Mouse (Mus musculus) naive thymus-derived CD4-positive, alpha-beta T cell, adult 2 months (primary cell): Measurements from ENCODE around the gene Daam2.

Source experiments
- DNase-seq: peaks from one replicate; pipeline ENCODE4 v3.0.0-alpha.2; 2011; ENCODE audit warnings: low read depth

Daam2 gene

DNA sequence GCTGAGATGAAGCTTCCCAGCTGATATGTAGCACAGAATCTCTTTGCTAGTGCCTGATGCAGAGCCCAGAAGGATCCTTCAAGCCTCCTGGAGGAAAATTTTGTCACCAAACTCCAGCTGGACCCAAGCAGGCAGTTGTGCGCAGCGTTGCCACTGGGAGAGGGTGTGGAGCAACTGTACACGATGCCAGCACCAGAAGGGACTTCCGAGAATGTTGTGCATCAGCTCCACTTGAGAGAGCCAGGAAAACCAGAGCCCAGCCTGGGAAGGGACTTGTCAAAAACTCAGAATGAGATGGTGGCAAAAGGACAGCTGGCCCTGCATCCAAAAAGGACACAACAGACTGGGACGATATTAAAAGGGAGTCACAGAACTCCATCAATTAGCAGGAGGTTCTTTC lies 32.5 kb downstream of the Daam2 start:
- no peak for DNase-seq

DNA sequence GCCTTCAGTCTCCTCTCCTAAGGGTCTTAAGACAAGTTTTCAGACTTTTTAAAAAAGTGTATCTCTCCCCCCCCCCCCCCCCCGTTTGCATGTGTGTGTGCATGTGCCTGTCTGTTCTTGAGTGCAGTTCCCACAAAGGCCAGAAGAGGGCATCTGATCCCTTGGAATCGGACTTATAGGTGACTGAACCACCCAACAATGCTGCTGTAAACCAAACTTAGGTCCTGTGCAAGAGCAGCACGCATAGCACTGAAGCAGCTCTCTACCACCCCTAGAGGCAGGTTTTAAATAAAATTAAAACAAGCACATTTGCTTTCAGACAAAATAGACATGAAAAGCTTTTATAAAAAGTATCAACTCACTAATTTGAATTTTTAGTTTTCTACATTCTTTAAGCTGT lies 33.9 kb downstream of the Daam2 start:
- no peak for DNase-seq

- no peak for DNase-seq
Measured at GRCm38 (mm10) chr17:49528503-49529205, 35.5 kb downstream of the Daam2 start.

- no peak for DNase-seq
Measured at GRCm38 (mm10) chr17:49528033-49528432, 36.1 kb downstream of the Daam2 start.

DNA sequence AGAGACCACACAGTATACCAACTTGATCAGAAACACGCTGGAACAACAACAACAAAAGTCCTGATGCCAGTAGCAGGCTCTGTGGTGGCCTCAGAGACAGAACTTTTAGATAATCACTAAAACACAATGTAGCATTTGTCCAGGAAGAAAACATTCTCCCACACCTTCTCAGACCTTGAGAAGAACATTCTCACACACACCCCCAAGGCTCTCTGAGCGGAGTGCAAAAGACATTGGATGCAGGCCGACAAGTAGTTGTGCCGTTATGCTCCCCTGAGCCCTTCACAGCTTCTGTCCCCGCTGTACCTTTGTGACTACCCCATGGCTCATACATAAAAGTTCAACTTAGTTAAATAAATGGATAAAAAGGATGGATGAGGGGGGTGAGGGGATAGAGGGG lies 37.6 kb downstream of the Daam2 start:
- DNase-seq, result no peak

DNA sequence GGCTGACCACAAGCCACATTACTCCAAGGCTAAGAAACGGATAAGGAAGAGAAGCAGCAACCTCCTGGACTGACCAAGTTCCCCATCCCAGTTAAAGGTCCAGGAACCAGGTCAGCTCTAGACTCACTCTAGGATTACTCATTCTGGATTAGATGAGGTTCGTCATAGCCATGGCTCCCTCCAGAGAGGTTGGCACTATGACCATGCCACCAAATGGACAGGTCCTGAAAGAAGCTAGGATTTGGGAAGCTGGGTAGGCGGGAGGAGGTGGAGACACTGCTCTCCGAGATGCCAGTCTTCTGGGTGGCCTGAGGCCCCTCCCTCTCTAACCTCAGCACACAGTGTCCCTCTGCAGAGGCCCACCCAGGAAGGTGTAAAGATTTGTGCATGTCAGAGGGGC lies 38.2 kb downstream of the Daam2 start:
- DNase-seq, result no peak

DNA sequence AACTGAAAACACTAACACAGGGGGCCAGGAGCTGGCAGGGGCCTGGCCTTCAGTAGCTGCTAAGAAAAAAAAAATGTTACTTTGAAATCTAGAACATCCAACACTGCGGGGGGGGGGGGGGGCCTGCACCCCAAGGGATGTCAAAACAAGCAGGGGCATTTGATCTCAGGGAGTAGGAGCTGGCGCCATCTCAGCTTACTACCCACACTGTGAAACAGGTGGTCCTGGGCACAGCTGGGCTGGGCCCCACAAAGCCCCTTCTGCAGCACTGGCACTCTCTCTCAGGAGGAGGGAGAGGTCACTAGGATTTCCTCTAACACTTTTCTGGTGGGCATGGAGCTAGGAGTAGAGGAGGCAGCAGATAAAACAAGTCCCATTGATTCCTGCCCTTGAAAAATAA lies 39.6 kb downstream of the Daam2 start:
- DNase-seq, result no peak

DNA sequence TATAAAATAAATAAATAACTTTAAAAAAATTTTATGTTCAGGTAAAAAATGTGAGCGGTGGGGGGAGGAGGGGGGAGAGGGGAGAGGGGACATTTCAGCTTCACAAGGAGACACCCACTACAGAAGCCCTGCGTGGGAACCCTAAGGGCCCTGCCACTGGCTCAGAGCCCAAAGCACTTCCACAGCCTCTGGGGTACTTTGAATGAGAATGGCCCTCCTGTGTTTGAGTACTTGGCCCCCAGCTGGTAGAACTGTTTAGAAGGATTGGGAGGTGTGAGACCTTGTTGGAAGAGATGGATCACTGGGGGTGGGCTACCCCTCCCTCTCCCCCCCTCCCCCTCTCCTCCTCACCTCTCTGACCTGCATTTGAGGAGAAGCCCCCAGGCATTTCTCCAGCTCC lies 41.7 kb downstream of the Daam2 start:
- DNase-seq, result no peak

DNA sequence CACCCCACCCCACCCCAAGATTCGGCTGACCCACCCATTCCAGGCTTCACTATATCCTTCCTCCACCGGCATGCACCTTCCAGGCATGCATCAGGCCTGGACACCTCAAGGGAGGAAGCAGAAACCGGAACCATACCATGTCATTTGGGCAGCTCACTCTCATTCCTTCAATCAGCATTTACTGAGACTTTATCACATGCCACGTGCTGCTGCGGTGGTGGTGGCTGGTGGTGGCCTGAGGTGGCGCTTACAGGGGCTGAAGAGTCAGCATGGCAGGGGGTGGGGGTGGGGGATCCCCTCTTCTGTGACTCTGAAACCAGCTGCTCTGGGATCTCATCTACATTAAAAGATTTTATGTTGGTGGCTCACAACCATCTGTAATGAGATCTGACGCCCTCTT lies 42.1 kb downstream of the Daam2 start:
- DNase-seq, result no peak

DNA sequence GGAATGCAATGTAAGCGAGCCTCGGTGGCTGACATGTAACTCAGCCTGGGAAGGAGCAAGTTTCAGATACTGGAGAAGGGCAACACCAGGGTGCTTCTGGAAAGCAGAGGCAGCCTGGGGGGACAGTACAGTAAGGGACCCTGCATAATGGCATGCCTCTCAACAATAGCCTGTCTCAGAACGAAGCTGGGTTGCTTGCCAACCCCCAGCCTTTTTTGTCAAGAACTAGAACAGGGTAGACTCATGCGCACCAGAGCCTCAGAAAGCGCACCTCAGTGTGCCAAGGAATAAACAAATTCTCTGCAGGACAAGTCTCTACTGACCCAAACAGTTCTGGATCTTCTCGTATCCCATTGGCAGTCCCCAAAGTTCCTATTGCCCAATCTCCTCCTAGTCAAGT lies 43.5 kb downstream of the Daam2 start:
- DNase-seq, result no peak

DNA sequence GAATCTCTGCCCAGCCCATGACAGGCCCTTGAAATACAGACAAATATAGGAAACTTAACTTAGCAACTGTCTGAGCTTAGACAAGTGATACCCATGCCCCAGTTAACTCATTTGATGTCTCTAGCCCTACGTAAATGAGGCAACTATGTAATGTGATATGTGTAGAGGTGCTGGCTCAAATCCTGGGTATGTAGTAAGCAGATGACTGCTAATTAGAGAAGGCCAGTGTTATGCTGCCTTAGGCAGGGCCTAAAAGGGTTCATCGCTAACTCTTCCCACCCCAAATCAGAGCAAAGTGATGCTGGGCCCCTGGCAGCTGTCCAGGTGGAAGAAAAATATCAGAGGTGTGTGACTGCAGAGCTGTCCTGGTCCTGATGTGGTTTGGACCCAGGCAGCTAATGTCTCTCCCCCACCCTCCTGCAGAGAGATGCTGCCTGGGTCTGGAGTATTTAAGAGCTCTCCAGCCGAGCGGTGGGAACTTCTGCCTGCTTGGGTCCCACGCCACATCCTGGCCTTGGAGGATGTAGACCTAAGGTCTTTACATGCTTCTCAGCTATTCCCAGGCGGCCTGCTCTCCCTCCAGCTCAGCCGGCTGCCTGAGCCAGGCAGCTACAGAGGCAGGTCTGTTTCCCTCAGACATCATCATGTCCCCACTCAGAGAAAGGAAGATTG lies 44.4 kb downstream of the Daam2 start:
- DNase-seq, result no peak

DNA sequence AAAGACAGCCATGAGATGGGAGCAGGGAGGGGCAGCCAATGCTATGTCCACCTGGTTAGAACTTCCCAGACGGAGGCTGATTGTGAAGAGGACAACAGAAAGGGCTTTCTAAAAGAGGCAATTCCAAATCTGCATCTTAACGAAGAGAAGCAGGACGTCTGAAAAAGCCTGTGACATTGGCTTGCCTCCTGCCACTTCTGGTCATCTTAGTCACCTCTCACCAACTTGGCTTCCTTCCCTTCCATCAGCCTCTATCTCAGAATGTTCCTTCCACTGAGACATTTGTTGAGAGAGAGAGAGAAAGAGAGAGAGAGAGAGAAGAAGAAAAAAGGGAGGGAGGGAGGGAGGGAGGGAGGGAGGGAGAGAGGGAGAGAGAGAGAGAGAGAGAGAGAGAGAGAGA lies 47.1 kb downstream of the Daam2 start:
- no peak for DNase-seq

DNA sequence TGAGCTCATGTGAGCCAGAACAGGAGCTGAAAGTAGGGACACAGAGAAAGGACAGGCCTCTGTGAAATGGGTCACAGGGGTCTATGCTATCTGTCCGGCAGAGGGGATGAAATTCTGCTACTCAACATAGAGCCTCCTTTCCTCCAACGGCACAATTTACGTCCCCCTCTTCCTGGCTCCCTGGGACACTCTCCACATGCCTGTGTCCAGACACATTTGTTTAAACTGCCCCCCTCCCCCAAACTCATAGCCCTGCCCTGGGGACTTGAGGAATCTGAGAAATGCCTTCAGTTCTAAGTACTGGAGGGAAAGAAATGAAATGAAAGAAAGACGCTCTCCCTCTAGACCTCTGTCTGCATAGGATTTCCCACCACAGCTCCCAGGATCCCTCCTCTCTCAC lies 48.5 kb downstream of the Daam2 start:
- DNase-seq, result no peak

GRCm38 (mm10) chr17:49515141-49515540 lies 49.0 kb downstream of the Daam2 start:
- DNase-seq, result no peak

GRCm38 (mm10) chr17:49512671-49513085 lies 51.5 kb downstream of the Daam2 start:
- no peak for DNase-seq

DNA sequence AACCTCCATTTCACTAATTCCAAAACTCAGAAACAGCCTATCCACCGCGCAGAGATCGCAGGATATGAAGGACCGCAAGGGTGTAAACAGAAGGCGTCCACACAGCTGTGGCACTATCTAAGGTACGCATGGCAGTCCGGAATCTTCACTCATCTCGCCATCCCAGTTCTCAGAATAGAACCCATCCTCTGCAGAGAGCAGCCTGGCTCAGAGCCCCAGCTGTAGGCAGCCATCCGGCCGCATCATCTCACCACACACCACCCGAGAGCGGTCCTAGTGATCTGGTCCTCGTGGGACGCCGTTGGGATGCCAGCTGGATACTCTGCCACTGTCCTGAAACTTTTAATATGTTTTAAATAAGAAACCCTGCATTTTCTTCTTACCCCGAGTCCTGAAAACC lies 54.7 kb downstream of the Daam2 start:
- no peak for DNase-seq

DNA sequence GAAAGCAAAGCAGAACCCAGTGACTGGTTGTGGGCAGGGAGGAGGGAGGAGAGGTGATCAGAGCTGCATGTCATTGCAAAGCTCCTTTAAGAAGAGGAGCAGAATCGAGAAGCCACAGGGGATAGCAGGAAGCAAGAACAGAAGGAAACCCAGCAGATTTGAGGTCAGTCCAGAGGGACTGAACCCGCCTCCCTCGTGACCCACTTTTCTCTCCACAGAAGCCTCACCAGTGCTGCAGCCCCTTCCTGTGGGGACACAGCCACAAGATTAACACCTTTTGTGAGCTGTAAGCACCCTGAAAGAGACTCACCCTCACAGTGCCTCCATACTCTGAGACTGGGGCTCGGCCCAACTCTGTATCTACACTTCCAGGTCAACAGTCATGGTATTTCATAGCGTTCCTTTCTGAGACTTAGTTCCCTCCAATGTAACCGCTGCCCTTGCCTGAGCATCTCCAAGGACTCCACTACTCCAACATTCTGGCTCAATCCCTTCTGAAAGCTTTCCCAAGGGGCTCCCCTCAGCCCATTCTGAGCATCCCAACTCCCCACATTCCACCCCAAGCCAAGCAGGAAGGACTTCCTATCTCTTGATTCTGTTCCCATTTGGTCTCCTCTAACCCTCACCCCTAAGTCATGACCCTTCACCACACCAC lies 60.8 kb downstream of the Daam2 start:
- DNase-seq, result no peak

DNA sequence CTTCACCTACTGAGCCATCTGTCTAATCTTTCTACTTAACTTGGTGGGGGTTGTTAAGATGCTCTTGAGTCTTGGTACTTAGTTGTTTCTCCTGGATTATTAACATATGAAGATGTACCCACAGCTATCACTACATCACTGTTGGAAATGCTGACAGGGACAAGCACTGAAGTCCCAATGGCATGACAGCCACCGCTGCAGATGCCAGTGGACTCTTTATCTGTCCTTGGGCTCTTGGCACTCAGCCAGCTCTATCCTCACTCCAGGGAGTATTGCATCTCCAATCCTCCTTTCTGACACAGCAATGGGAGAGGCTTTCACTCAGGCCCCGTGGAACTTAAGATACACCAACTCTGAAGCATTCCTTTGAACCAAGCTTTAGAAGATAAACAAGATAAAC lies 63.9 kb downstream of the Daam2 start:
- no peak for DNase-seq

DNA sequence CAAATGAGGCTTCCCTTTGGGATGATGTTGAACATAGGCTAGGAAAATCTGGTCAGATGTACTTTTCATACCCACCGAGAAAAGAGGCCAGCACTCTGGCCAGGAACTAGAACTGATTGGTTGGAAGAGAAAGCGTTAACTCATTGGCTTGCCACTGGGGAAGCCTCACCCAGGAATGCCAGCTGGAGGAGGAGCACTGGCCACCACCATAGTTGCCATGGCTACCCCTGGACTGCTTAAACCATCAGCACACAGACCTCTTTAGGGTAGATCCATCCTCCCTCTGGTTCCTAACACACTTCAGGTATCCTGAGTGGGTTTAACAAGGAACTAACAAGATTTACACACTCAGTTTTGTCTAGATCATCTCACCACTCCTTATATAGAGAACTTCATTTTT lies 64.5 kb downstream of the Daam2 start:
- DNase-seq, result no peak

DNA sequence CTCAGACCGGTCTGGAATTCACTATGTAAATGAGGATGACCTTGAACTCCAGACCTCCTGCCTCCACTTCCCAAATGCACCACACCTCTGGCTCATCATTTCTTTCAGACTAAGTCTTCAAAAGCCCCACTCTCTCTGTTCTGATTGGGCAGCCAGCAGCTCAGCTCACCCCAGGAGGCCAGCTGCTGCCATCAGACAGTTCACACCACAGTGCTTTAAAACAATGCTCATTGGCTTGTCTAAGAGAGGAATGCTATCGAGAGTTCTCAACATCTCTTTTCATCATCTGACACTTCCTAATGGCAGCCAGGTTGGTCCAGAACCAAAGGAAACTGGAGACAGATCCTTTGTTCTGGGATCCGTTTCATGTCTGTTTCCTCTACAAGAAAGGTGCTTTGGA lies 66.0 kb downstream of the Daam2 start:
- no peak for DNase-seq

DNA sequence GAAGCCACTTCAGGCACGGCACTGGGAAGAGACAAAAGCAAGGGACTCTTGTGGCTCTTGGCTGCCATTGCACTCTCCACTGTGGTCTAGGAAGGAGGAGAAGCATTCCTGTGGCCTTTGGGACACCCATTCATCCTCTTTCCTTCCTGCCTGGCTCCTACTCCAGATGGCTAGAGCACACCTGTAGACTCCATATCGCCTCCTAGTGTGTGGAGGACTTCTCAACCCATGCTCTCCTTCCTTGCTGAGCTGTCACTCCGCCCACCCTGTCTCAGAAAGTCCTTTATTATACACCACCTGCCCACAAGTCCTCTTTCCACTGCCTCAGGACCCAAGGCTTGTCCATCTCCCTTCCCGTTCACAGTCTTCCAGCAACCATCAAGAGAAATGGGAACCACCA lies 70.9 kb downstream of the Daam2 start:
- DNase-seq, result no peak

- no peak for DNase-seq
Measured at GRCm38 (mm10) chr17:49489098-49489497, 75.0 kb downstream of the Daam2 start.

DNA sequence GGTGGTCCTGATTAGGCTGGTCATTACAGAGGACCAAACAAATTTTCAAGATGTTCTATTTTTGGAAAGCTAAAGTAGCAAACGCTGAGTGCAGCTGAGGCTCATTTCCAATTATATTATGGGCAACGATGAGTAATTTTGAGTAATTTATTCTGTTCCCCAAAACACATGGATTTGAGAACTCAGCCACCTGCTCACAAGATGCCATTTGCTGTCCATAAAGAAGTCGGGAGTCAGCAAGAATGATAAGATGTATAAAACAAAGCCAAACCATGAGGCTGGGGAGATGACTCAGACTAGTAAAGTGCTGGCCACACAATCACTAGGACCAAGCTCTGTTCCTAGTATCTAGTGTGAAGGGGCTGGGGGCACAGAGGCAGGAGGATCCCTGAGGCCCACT lies 79.7 kb downstream of the Daam2 start:
- DNase-seq, result no peak

DNA sequence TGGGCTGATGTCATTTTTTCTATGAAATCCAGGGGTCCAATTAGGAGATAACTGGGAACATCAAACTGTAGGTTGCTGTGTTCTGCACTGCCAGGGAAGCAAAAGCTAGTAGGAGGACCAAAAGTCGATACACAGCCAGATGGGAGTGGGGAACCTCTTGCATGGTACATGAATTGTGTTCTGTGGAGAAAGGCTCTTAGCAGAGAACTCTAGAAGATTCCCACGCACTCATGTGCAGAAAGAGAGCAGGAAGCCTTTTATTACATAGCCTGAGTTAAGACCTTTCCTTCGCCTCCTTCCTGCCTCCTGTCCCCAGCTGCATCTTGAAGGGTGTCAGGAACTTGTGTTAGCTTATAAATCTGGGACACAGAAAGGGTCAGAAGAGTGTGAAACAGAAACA lies 82.3 kb downstream of the Daam2 start:
- no peak for DNase-seq
